Mouse (Mus musculus) CH12F3 (cell line): ENCODE measurements around the gene Dlgap1.

Source experiments
- in situ Hi-C: fragments of 300-500 bp; cut with MboI; formaldehyde crosslinking; loops from 2 replicates; pipeline ENCODE4 v1.14.3; 2020; ENCODE audit warnings: low sequenced_read_pairs

Dlgap1 gene

DNA sequence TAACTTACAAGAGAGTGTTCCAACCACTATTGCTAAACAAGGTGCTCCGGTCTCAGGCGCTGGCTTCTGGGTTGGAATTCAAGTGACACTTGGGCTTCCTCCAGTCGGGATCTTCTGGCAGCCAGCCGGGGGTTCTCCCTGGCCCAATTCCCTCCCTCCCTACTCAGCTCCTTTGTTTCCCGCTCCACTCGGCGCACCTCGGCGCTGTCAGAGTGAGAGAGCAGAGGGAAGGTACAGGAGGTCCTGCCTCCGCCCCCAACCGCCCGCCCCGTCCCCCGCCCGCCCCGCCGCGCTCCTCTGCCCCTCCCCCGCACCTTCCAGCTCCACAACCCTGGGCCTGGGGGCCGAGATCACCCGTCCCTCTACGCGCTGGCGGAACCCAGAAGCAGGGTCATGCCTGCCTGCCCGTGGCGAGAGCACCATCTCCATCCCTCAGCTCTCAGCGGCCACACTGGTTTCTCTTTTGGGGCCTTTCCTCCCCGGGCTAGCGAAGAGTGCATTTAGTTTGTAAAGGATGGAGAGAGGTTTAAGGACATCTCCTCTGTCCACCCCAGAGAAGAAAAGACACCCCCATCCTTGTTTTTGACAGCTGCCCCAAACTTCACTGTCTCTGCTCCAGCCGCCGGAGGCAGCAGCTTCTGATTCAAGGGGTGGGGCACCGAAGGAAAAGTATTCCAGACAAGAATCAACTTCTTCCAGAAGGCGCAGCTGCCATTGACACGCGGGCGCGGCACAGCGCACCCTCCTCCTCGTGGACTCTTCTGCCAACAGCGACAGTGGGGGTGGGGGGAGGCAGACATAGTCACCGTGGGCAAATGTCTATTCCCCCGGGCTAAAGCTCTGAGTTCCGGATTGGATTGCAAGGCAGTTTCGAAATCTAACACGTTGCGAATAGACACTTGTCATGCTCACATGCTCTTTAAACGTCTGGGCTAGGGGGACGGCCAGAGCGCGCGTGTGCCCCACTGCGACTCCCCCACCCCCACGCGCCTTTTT is 882.4 kb downstream of the Dlgap1 start:
- in situ Hi-C loops: no loop called here

DNA sequence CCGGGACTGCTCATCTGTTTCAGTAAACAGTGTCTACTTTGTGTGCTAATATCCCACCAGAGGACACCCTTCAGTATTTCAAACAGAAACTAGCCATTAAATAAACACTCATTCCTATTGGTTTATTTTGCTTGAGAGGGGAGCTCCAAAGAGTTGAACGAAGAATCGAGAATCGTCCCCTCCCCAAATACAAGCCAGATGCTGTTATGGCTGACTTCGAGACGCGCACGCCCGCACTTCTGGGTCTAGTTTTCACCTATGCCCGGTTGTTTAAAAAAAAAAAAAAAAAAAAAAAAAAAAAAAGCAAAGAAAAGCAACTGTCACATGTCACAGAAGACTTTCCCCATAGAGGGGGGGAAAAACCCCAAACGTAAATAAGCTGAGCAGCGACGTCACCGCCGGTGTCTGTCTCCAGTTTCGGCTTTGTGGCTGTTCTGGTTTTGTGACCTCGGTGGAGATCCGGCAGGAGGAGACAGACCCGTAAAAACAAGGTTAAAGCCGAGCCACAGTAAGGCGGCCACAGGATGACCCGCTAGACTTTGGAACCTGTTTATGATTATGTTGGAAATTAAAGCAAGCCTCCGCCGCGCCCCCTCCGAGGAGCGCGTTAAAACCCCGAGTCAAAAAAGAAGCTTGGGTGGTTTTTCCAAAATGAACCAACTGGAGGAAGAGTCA is 883.3 kb downstream of the Dlgap1 start:
- in situ Hi-C loops: no loop called here

DNA sequence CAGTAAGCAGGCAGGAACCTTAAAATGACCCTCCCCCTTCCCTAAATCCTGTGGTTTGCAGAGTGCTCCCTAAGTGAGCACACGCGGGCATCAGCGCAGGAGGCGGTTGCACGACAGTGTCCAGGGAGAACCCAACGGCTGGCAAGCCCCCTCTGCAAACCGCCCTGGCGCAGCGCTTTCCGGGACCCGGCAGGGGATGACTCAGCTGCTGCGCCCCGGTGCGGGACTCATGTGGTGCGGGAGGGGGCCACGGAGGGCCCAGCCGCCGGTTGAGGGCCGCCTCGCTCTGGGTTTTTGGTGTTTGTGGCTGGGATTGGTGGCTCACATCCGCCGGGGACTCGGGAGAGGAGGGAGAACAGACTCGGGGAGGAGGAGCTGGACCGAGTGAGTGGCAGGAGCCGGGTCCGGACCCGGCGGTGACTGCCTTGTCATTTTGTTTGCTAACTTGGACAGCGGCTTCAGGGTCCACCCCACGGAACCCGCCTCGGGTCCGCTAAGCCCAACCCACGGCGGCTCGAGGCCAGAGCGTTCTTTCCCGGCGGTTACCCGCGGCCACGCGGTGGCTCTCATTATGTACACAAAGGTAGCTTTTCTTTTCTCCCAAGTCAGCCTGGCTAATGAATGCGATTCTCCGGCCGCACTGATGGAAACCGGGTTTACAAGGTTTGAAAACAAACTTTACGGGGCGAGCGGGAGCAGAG is 884.0 kb downstream of the Dlgap1 start:
- in situ Hi-C loops: no loop called here

DNA sequence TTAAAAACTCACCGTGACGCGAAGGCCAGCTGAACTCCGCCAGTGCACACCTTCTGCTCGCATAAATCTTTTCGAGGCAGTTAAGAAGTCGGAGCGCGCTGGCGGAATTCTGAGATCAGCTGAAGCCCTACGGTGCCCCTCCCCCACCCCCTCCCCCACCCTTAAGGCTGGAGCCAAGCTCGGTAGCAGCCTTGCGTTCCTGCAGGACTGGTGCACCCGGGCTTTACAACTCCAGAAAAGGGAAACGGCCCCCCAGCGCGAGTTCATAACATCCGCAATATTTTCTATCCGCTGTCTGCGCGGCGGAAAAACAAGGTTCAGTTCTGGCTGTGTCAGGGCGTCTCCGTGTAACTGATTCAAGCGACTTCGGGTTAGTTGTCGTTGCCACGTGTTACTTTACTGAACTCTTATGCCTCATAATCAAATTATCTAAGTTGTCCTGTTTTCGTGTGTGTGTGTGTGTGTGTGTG is 884.6 kb downstream of the Dlgap1 start, which contains the start of gene Tgif1:
TSS of gene Tgif1 (minus strand) at position 111 of the 470 bp plus-strand sequence.
- in situ Hi-C loops: no loop called here

DNA sequence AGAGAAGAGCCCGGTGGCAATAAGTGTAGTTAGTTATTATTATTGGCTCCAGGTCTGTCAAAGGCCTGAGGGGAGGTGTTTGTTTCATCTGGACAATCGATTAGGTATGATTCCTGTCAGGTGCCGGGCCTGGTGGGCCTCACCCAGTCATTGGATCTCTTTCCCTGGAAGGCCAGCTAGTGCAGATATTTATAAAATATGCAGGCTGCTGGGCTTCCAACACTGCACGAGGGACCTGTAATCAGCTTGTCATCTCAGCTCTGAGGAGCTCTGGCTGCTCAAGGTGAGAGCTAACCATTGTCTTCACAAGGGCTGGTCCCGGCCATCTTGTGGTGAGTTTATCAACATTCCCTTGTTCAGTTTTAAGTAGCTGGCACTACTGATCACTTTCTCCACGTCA is 885.1 kb downstream of the Dlgap1 start:
- in situ Hi-C loops: no loop called here

DNA sequence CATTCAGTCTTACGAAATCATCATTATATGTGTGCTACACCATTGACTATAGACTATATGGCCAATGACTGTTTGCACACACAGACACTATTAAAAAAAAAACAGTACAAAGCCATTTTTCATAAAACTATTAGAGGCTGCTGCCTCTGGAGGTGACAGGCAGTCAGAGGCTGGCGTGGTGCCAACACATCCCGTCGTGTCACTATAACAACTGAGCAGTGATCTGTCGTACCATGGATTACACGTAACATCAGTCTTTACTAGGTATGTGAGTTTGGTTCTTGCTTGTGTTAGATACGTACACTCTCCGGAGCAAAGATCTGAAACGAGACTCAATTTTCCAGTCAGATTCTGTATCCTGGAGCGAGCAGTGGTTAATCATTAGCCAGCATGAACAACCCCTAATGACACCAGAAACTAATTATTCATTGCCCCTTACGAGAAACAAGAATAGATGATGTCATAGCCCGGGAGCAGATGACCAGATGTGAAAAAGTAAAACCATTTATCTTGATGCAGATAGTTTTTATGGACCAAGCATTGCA is 888.1 kb downstream of the Dlgap1 start:
- in situ Hi-C loops: no loop called here

DNA sequence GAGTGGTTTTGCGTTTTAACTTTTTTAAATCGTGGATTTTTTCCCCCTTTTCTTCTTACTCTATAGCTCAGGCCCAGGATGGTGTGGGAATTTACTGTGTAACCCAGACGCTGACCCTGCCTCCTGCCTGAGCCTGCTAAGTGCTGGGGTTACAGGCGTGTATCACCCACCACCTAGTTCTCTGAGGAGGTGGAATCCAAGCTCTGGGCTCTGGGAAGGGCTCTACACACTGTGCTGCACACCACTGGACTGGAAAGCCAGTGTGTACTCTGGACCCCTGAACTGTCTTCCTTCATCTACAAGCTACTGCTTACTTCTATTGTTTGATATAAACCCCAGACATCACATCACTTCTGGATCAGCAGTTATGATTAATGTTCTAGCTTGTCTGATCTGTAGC is 889.9 kb downstream of the Dlgap1 start:
- in situ Hi-C loops: no loop called here

DNA sequence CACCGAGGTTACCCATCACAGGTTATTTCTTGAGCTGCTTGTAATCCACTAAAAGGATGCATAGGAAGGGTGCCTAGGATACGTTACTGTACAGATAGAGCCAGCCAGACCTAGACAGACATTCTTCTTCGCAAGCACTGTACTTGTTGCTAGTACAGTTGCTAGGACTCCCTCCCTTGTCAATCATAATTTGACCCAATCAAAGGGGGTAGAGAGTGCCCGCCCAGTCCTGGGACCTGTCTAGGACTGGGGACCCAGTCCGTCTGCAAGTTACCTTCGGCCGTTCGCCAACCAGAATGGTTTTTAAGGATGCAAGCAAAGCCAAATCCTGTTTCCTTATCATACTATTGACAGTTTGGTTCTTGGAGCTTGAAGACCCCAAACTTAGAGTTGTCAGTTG is 895.2 kb downstream of the Dlgap1 start:
- in situ Hi-C loops: no loop called here

DNA sequence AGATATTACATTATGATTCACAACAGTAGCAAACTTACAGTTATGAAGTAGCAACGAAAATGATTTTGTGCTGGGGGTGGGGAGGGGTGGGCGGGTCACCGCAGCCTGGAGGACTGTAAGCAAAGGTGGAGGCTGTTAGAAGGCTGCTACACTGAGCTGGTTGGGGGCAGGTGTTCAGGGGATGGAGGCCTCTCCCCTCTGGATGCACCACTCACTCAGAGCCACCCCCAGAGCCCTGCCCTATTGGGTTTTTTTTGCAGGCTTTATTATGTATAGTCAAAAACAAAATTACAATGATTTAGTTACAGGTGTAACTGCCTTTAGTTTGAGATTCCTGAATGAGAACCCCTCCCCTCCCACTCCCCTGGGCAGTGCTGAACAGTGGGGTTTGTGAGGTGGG is 895.8 kb downstream of the Dlgap1 start:
- in situ Hi-C loops: no loop called here

DNA sequence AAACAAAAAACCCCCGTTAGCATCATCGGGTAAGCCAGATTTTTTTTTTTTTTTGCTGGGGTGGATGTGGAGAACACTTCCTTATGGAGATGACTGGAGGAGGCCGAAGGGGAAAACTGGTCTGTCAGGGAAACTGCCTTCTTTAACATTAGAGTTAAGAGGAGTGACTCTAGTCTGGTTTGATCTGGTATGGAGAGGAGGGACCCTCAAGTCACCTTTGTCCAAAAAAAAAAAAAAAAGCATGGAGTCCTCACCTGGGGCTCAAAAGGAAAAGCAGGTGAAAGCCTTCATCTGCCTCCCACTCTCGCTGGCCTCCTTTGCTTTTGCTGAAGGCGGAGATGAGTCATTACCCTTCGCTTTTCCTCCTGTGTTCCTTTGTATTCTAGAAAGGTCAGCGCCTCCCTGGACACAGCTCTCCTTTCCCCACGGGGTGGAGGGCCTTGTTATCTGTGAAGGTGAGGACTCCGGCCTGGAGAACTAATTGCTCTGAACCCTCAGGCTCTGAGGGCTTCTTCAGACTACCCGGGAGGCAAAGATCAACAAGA is 896.3 kb downstream of the Dlgap1 start:
- in situ Hi-C loops: no loop called here

DNA sequence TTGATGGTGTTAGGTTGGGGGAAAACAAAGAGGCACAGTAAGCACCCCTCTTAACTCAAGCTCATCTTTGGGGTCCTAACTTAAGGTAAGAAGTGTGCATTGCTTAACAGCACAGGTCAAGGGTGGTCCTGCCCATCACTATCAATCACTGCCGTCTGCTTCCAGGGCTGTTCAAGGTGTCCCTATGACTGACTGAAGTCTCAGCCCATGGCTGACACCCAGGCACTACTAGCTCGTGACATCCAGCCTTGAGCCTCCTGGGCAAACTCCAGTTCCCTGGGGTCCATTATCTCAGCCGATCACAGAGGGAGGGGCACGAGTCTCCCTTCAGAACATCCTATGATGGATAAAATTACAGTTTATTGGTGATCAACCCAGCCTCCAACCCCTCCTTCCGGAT is 897.2 kb downstream of the Dlgap1 start:
- in situ Hi-C loops: no loop called here

DNA sequence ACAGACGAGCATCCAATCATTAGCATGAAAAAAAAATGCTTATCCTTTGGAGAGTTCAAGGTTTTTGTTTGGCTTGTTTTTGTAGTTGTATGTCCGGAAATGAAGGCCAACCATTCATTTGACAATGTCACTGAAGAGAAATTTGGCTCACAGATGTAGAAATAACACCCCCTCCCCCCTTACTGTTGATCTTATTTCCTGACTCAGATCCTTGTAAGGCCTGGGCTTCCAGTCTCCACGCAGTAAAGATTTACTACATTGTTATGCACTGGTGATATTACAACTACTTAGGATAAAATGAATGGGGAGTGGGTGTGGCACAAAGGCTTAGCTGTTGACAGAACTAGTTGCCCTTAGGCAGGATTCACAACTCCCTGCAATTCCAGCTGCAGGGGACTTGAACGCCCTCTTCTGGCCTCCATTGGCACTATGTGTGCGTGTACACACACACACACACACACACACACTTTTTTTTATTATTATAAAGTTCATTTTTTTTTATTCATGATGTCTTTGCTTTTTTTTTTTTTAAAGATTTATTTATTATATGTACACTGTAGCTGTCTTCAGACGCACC is 897.8 kb downstream of the Dlgap1 start:
- in situ Hi-C loops: no loop called here

DNA sequence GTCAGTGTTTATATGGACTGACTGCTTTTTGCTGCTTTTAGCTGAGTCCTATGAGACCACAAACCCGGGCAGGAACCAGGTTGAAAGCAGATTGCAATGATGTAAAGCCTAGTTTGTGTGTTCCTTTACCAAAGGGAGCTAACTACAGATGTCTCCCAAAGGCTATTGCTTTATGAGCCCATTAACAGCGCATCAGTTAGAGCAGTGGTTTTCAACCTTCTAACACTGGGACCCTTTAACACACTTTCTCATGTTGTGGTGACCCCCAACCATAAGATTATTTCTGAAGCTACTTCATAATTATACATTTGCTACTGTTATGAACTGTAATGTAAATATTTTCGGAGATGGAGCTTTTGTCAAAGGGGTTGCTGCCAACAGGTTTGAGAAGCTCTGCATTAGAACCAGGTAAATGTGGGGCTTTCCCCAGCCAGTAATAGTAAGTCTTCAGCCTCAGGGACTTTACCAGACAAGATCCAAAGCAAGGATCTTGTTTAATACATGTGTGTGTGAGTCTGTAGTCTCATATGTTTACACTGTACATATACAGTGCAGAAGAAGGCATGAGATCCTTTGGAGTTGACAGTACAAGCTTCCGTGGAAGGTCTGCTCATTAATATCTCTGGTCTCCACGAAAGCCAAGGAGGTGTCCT is 899.8 kb downstream of the Dlgap1 start:
- in situ Hi-C loops: no loop called here

DNA sequence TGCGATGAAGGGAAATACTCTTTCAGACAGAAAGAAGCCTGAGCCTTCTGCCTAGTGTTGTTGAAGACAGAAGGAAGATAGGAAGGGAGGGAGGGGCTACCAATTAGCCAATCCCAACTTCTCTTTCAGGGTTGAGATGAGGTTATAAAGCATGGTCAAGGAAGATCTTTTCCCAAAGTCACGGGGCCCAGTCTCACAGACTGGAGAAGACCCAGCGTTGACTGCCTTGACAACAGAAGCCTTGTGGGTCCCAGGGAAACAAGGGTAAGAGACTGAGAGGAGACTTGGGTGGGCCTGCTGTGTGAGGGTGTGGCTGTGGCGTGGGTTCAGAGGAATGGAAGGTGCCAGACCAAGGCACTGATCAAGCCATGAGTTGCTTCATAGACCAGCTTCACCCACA is 901.7 kb downstream of the Dlgap1 start:
- in situ Hi-C loops: no loop called here
